Mouse (Mus musculus) MEL (cell line): Measurements from ENCODE around the gene Dpep1. TPM values are rescaled to one million over a fixed set of nuclear protein-coding genes. Genes with fewer than 3 reads are reported as not detected.

Experiments
- DNase-seq: peaks from one replicate; pipeline ENCODE4 v3.0.0; 2011; ENCODE audit warnings: low read depth, low spot score
- H3K27ac ChIP-seq: 2 replicates; pipeline ENCODE4 v1.5.1; 2012; ENCODE audit warnings: low read depth, mild to moderate bottlenecking, control low read depth, low read length, moderate library complexity; ENCODE audit not compliant: control insufficient read depth
- H3K27me3 ChIP-seq, 2 experiments: fragments of 150-350 bp in 1 of 2; sonication (generic) in 1 of 2; 2 replicates each; pipeline ENCODE4 v1.6.1; 2012; ENCODE audit warnings: low read length in 2 of 2, mild to moderate bottlenecking in 2 of 2, improper control_type of control experiment in 1 of 2, moderate library complexity in 1 of 2; ENCODE audit not compliant: insufficient read depth in 2 of 2, control insufficient read depth in 1 of 2
- H3K36me3 ChIP-seq, 2 experiments: 2 replicates each; pipeline ENCODE4 v1.6.1; 2012 to 2014; ENCODE audit warnings: low read length in 2 of 2, improper control_type of control experiment in 1 of 2, inconsistent platforms in 1 of 2, mild to moderate bottlenecking in 1 of 2; ENCODE audit not compliant: insufficient read depth in 2 of 2, control insufficient read depth in 1 of 2
- H3K4me1 ChIP-seq, 2 experiments: fragments of 150-350 bp in 1 of 2; sonication (generic) in 1 of 2; 2 replicates each; pipeline ENCODE4 v1.6.1; 2012; ENCODE audit warnings: low read length in 2 of 2, improper control_type of control experiment in 1 of 2, mild to moderate bottlenecking in 1 of 2; ENCODE audit not compliant: insufficient read depth in 2 of 2, control insufficient read depth in 1 of 2
- H3K4me3 ChIP-seq, 2 experiments: fragments of 150-350 bp in 1 of 2; sonication (generic) in 1 of 2; 2 replicates each; pipeline ENCODE4 v1.5.1; 2012; ENCODE audit warnings: low read depth in 2 of 2, low read length in 2 of 2, mild to moderate bottlenecking in 2 of 2, moderate library complexity in 2 of 2, control low read depth in 1 of 2, improper control_type of control experiment in 1 of 2; ENCODE audit not compliant: control insufficient read depth in 1 of 2, insufficient read depth in 1 of 2
- H3K79me2 ChIP-seq: 2 replicates; pipeline ENCODE4 v1.6.1; 2012; ENCODE audit warnings: mild to moderate bottlenecking, low read length, moderate library complexity; ENCODE audit not compliant: control insufficient read depth, poor library complexity, insufficient read depth
- H3K9ac ChIP-seq: 2 replicates; pipeline ENCODE4 v1.6.1; 2012; ENCODE audit warnings: low read depth, mild to moderate bottlenecking, control low read depth, low read length, moderate library complexity; ENCODE audit not compliant: control insufficient read depth, poor library complexity, severe bottlenecking
- H3K9me3 ChIP-seq: fragments of 150-350 bp; sonication (generic); replicated peaks from 2 replicates; pipeline ENCODE4 v1.6.1; 2012; ENCODE audit warnings: mild to moderate bottlenecking, low read length, improper control_type of control experiment, moderate library complexity; ENCODE audit not compliant: insufficient read depth
- BHLHE40 ChIP-seq: IDR thresholded peaks from 2 replicates; pipeline ENCODE4 v1.6.1; 2012; ENCODE audit warnings: low read depth, mild to moderate bottlenecking, inconsistent platforms, low read length, improper control_type of control experiment, borderline replicate concordance
- CHD1 ChIP-seq: IDR thresholded peaks from 2 replicates; pipeline ENCODE4 v1.6.1; 2012; ENCODE audit warnings: low read depth, mild to moderate bottlenecking, inconsistent platforms, low read length, improper control_type of control experiment
- E2F4 ChIP-seq: IDR thresholded peaks from 2 replicates; pipeline ENCODE4 v1.6.1; 2011; ENCODE audit warnings: low read depth, low read length, improper control_type of control experiment, borderline replicate concordance
- ELF1 ChIP-seq: IDR thresholded peaks from 2 replicates; pipeline ENCODE4 v1.6.1; 2014; ENCODE audit warnings: low read depth, mild to moderate bottlenecking, inconsistent platforms, low read length, improper control_type of control experiment, moderate library complexity
- ETS1 ChIP-seq: IDR thresholded peaks from 2 replicates; pipeline ENCODE4 v1.6.1; 2012; ENCODE audit warnings: low read depth, mild to moderate bottlenecking, inconsistent platforms, low read length, improper control_type of control experiment, moderate library complexity
- HCFC1 ChIP-seq: IDR thresholded peaks from 2 replicates; pipeline ENCODE4 v1.6.1; 2012; ENCODE audit warnings: low read depth, mild to moderate bottlenecking, inconsistent platforms, low read length, improper control_type of control experiment, moderate library complexity
- JUND ChIP-seq: IDR thresholded peaks from 2 replicates; pipeline ENCODE4 v1.6.1; 2011; ENCODE audit warnings: low read depth, mild to moderate bottlenecking, improper control_type of control experiment, low read length
- KAT2A ChIP-seq: conservative IDR thresholded peaks from 2 replicates; pipeline ENCODE4 v1.6.1; 2012; ENCODE audit warnings: low read depth, low read length, improper control_type of control experiment, inconsistent platforms
- MAFK ChIP-seq: IDR thresholded peaks from 2 replicates; pipeline ENCODE4 v1.6.1; 2011; ENCODE audit warnings: low read depth, mild to moderate bottlenecking, low read length, improper control_type of control experiment, borderline replicate concordance
- MEF2A ChIP-seq: IDR thresholded peaks from 2 replicates; pipeline ENCODE4 v1.6.1; 2014; ENCODE audit warnings: low read depth, mild to moderate bottlenecking, inconsistent platforms, low read length, improper control_type of control experiment; ENCODE audit not compliant: poor library complexity, insufficient replicate concordance, severe bottlenecking; ENCODE audit errors: extremely low read depth
- MXI1 ChIP-seq: IDR thresholded peaks from 2 replicates; pipeline ENCODE4 v1.6.1; 2011; ENCODE audit warnings: mild to moderate bottlenecking, low read depth, low read length, improper control_type of control experiment
- MYB ChIP-seq: IDR thresholded peaks from 2 replicates; pipeline ENCODE4 v1.6.1; 2011; ENCODE audit warnings: mild to moderate bottlenecking, low read depth, low read length, improper control_type of control experiment
- MYC ChIP-seq: IDR thresholded peaks from 2 replicates; pipeline ENCODE4 v1.6.1; 2011; ENCODE audit warnings: low read depth, mild to moderate bottlenecking, low read length, improper control_type of control experiment, moderate library complexity
- POLR2AphosphoS2 ChIP-seq: IDR thresholded peaks from 2 replicates; pipeline ENCODE4 v1.6.1; 2011; ENCODE audit warnings: low read length, improper control_type of control experiment
- POLR2AphosphoS5 ChIP-seq: IDR thresholded peaks from 2 replicates; pipeline ENCODE4 v1.6.1; 2012; ENCODE audit warnings: low read depth, borderline replicate concordance, mild to moderate bottlenecking, inconsistent platforms, low read length, moderate library complexity, mixed read lengths
- RAD21 ChIP-seq: IDR thresholded peaks from 2 replicates; pipeline ENCODE4 v1.6.1; 2011; ENCODE audit warnings: mild to moderate bottlenecking, low read depth, low read length, improper control_type of control experiment
- RCOR1 ChIP-seq: IDR thresholded peaks from 2 replicates; pipeline ENCODE4 v1.6.1; 2012; ENCODE audit warnings: low read depth, mild to moderate bottlenecking, inconsistent platforms, low read length, improper control_type of control experiment
- SMC3 ChIP-seq: IDR thresholded peaks from 2 replicates; pipeline ENCODE4 v1.6.1; 2011; ENCODE audit warnings: low read depth, low read length, improper control_type of control experiment
- TBP ChIP-seq: IDR thresholded peaks from 2 replicates; pipeline ENCODE4 v1.8.0; 2011; ENCODE audit warnings: low read depth, low read length, improper control_type of control experiment
- USF2 ChIP-seq, 2 experiments: IDR thresholded peaks; 2 replicates each; pipeline ENCODE4 v1.6.1; 2011 to 2012; ENCODE audit warnings: improper control_type of control experiment in 2 of 2, low read length in 2 of 2, borderline replicate concordance in 1 of 2, inconsistent platforms in 1 of 2, low read depth in 1 of 2, mild to moderate bottlenecking in 1 of 2; ENCODE audit not compliant: insufficient read depth in 1 of 2
- ZC3H11A ChIP-seq: IDR thresholded peaks from 2 replicates; pipeline ENCODE4 v1.6.1; 2012; ENCODE audit warnings: low read depth, mild to moderate bottlenecking, inconsistent platforms, low read length, improper control_type of control experiment
- ZKSCAN1 ChIP-seq: IDR thresholded peaks from 2 replicates; pipeline ENCODE4 v1.6.1; 2012; ENCODE audit warnings: low read depth, mild to moderate bottlenecking, inconsistent platforms, low read length, improper control_type of control experiment, moderate library complexity
- ZMIZ1 ChIP-seq: IDR thresholded peaks from 2 replicates; pipeline ENCODE4 v1.6.1; 2012; ENCODE audit warnings: low read depth, mild to moderate bottlenecking, inconsistent platforms, low read length, improper control_type of control experiment, moderate library complexity
- polyA plus RNA-seq, 2 experiments: library from polyadenylated mRNA; stranded (reverse) in 1 of 2; unstranded in 1 of 2; fragments of >175 nt in 1 of 2; fragments of >200 nt in 1 of 2; gene quantifications; 2 replicates each; pipeline versions ENCODE4 v1.2.1 to v1.2.4; 2012; ENCODE audit warnings: low replicate concordance in 2 of 2, low read depth in 1 of 2; ENCODE audit not compliant: insufficient read length in 2 of 2, insufficient read depth in 1 of 2, missing spikeins in 1 of 2
- total RNA-seq: library from RNA; depleted of rRNA; stranded (reverse); fragments of 300-350 nt; gene quantifications from 2 replicates; pipeline ENCODE4 v1.2.3, GENCODE M21; 2012

The Dpep1 gene
- total and polyA plus RNA-seq, 3 experiments, result not detected

GRCm38 (mm10) chr8:123239398-123239797 lies 53.4 kb downstream of the Dpep1 start:
- no peaks in the 10 kb centered on the region; the same call in 1 of the 2 replicates for H3K79me2 ChIP-seq
- H3K4me1 ChIP-seq, result peaks cover 0 to 9% of the 10 kb centered on the region in 2 experiments; a peak in 1 of 4 replicates
- DNase-seq, result no peak
- H3K27me3 ChIP-seq, result no peaks in the 10 kb centered on the region; a peak in 1 of 4 replicates
- H3K9me3 ChIP-seq, result no peaks in the 10 kb centered on the region
- H3K27ac ChIP-seq, result no peak overlapping the region
- H3K4me3 ChIP-seq, result no peak overlapping the region
- TF ChIP-seq MAFK, result no peak
- no peak for TF ChIP-seq MYC
- no peak for TF ChIP-seq POLR2AphosphoS2
- TF ChIP-seq SMC3, result no peak
- TF ChIP-seq JUND, result no peak
- TF ChIP-seq POLR2AphosphoS5, result no peak
- no peak for TF ChIP-seq ZMIZ1
- TF ChIP-seq ETS1, result no peak
- no peak for TF ChIP-seq ELF1
- TF ChIP-seq ZC3H11A, result no peak
- no peak for TF ChIP-seq MYB
- H3K9ac ChIP-seq, result no peak overlapping the region
- H3K36me3 ChIP-seq, result no peaks in the 10 kb centered on the region; a peak in 1 of 4 replicates

GRCm38 (mm10) chr8:123242107-123242923 lies 56.3 kb downstream of the Dpep1 start:
- Histone ChIP-seq H3K4me3 (no peak overlapping the region), H3K27me3 (no peaks in the 10 kb centered on the region; a peak in 1 of 4 replicates), H3K9ac (no peak overlapping the region), H3K9me3 (no peaks in the 10 kb centered on the region), H3K27ac (no peak overlapping the region), H3K79me2 (no peaks in the 10 kb centered on the region), H3K36me3 (no peaks in the 10 kb centered on the region), H3K4me1 (no peaks in the 10 kb centered on the region)
- no peak for TF ChIP-seq ZMIZ1
- no peak for TF ChIP-seq RCOR1
- TF ChIP-seq MEF2A, result no peak
- TF ChIP-seq KAT2A, result no peak
- TF ChIP-seq MAFK, result no peak
- no peak for TF ChIP-seq E2F4
- TF ChIP-seq MYC, result no peak
- no peak for TF ChIP-seq JUND
- TF ChIP-seq ELF1, result no peak
- no peak for TF ChIP-seq ZKSCAN1
- no peak for TF ChIP-seq POLR2AphosphoS2
- TF ChIP-seq TBP, result no peak
- no peak for TF ChIP-seq MXI1
- TF ChIP-seq USF2 (IDR thresholded peaks at IDR 0.05; ENCODE audit: borderline replicate concordance in 1 of 2, insufficient read depth in 1 of 2, low read depth in 1 of 2, low read length in 2 of 2), result no peak
- no peak for TF ChIP-seq HCFC1
- TF ChIP-seq BHLHE40, result no peak
- TF ChIP-seq RAD21, result no peak
- TF ChIP-seq CHD1, result no peak
- DNase-seq, result no peak
